Mouse (Mus musculus): ENCODE data around the gene Glrx5.

- no peak for TF ChIP-seq CTCF (conservative IDR thresholded peaks at IDR 0.05; ENCODE audit: low read length)
- TF ChIP-seq NANOG (IDR thresholded peaks at IDR 0.05; ENCODE audit: borderline replicate concordance, low read length), result no peak
- TF ChIP-seq POU5F1 (IDR thresholded peaks at IDR 0.05; ENCODE audit: borderline replicate concordance, low read length), result no peak
Measured at GRCm38 (mm10) chr12:105009370-105010212, 22.9 kb upstream of the Glrx5 start, which contains the start of gene Syne3.

All from E14TG2a.4 (cell line).